Mouse (Mus musculus): Measurements from ENCODE around the gene Eif4a2.
A peak's percentile ranks its signal among the peaks of the same experiment; 100 is the strongest.

The Eif4a2 gene

GRCm38 (mm10) chr16:23140911-23141310 is 33.7 kb downstream of the Eif4a2 start:
- DNase-seq (ENCODE audit: low spot score): no peak

DNA sequence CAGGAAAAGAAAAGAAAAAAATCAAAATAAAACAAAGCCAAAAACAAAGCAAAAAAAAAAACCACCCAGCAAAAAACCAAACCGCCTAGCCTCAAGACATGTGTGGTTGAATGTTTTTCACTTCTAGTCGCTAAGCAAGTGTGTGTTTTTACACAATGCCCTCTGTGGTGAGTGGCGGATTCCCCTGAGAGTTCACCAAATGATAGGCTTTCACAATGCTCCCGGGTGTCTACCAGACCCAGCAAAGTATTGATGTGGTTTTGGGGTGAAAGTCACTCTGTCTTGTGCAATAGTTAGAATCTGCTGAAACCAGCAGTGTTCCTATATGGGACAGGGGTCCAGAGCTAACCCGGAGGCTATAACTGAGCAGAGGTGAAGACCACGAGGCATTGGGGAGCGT is 37.1 kb downstream of the Eif4a2 start:
- DNase-seq (ENCODE audit: low spot score): no peak

DNA sequence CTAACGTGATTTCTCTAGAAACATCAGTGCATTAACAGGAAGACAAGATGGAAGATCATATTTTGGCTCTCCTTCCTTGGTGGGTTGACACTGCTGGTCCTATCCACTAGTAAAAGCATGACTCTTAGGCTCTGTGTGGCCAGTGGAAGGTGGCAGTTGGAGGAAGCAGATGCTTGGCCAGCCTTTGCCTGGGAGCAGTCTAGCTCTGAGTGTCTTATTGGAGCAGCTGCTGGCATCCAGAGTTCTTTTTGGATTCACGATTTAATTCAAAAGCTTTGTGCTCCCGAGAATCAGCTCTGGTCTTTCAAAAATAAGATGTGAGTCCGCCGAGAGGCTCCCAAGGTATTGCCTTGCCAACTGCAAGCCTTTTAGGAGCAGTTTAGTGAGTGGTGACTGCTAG is 38.0 kb downstream of the Eif4a2 start:
- no peak for DNase-seq (ENCODE audit: low spot score)

DNA sequence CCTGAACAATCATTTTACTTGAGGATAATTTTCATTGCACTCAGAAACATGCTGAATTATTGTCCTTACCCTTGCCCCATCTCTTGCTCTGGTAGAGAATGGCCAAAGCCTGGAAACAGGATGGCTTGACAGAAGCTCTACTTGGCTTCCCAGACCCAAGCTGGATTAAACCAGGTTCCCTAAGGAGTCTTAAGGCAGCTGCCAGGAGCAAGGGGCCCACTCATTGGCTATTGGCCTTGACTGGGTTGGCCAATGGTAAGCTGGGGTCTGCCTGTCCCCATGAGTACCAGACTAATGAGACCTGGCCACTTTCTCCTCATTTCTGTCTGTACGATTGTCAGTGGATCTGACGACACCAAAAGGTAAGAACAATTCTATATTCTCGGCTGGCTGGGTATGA is 39.0 kb downstream of the Eif4a2 start, which contains the start of gene Adipoq:
Gene Adipoq, plus strand, starts transcription at position 257 of the 400 bp plus-strand sequence.
- no peak for DNase-seq (ENCODE audit: low spot score)

GRCm38 (mm10) chr16:23148936-23149335 is 41.7 kb downstream of the Eif4a2 start:
- peak; percentile 20 for DNase-seq (ENCODE audit: low spot score)

GRCm38 (mm10) chr16:23149396-23149795 is 42.2 kb downstream of the Eif4a2 start:
- DNase-seq (ENCODE audit: low spot score): no peak

GRCm38 (mm10) chr16:23151423-23151822 is 44.2 kb downstream of the Eif4a2 start:
- DNase-seq (ENCODE audit: low spot score): no peak

- no peak for DNase-seq (ENCODE audit: low spot score)
Measured at GRCm38 (mm10) chr16:23154261-23154660, 47.0 kb downstream of the Eif4a2 start.

DNA sequence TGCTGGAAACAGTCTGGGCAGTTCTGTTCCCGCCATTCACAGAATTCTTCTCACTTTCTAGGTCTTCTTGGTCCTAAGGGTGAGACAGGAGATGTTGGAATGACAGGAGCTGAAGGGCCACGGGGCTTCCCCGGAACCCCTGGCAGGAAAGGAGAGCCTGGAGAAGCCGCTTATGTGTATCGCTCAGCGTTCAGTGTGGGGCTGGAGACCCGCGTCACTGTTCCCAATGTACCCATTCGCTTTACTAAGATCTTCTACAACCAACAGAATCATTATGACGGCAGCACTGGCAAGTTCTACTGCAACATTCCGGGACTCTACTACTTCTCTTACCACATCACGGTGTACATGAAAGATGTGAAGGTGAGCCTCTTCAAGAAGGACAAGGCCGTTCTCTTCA is 49.8 kb downstream of the Eif4a2 start:
- no peak for DNase-seq (ENCODE audit: low spot score)

- DNase-seq (ENCODE audit: low spot score): no peak
Measured at GRCm38 (mm10) chr16:23158292-23158691, 51.0 kb downstream of the Eif4a2 start.

- DNase-seq (ENCODE audit: low spot score): no peak
Measured at GRCm38 (mm10) chr16:23158957-23159356, 51.7 kb downstream of the Eif4a2 start.

DNA sequence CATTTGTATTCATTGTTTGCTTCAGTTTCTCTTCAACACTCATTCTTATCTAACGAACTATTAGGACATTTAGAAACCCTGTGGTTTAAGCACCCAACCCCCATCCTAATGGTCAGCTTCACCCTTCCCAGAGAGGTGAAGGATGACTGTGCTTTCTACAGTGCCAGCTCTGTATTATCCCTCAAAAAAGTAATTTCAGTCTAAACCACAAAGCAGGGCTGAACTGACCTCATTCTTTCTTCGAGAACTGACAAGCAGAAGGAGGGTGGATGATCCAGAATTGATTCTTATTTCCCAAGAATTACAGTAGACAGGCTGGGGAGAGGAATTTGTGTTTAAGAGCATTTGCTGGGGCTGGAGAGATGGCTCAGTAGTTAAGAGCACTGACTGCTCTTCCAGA is 52.5 kb downstream of the Eif4a2 start:
- no peak for DNase-seq (ENCODE audit: low spot score)

- no peak for DNase-seq (ENCODE audit: low spot score)
Measured at GRCm38 (mm10) chr16:23162116-23162515, 54.9 kb downstream of the Eif4a2 start.

All from yolk sac, embryonic 10.5 days (tissue).